Mouse (Mus musculus) hindbrain, embryonic 16.5 days (tissue): ENCODE results near the gene Prex1. TPM values are rescaled to one million over a fixed set of nuclear protein-coding genes. Genes with fewer than 3 reads are reported as not detected.

Experiments used
- ATAC-seq: fragments of 200-750 bp; cut with Nextera tagmentation; 2 replicates; pipeline ENCODE4 v1.8.0; 2017; ENCODE audit warnings: moderate TSS enrichment, moderate library complexity
- H3K27ac ChIP-seq: fragments of 300-500 bp; sonication (generic); 2 replicates; pipeline ENCODE4 v1.5.1; 2014; ENCODE audit warnings: low read depth, mild to moderate bottlenecking, control low read depth, low read length, moderate library complexity
- H3K27me3 ChIP-seq: fragments of 300-500 bp; sonication (generic); replicated peaks from 2 replicates; pipeline ENCODE4 v1.6.1; 2014; ENCODE audit warnings: low read length; ENCODE audit not compliant: control insufficient read depth, insufficient read depth
- H3K36me3 ChIP-seq: fragments of 300-500 bp; sonication (generic); 2 replicates; pipeline ENCODE4 v1.6.1; 2014; ENCODE audit warnings: mild to moderate bottlenecking, low read length, moderate library complexity, mixed read lengths; ENCODE audit not compliant: control insufficient read depth, insufficient read depth
- H3K4me1 ChIP-seq: fragments of 300-500 bp; sonication (generic); 2 replicates; pipeline ENCODE4 v1.6.1; 2014; ENCODE audit warnings: low read depth, low read length; ENCODE audit not compliant: control insufficient read depth, insufficient read depth
- H3K4me2 ChIP-seq: fragments of 300-500 bp; sonication (generic); 2 replicates; pipeline ENCODE4 v1.6.1; 2014; ENCODE audit warnings: mild to moderate bottlenecking, low read length, control low read depth, moderate library complexity
- H3K4me3 ChIP-seq: fragments of 300-500 bp; sonication (generic); 2 replicates; pipeline ENCODE4 v1.5.1; 2014; ENCODE audit warnings: mild to moderate bottlenecking, low read length, control low read depth, moderate library complexity
- H3K9ac ChIP-seq: fragments of 300-500 bp; sonication (generic); 2 replicates; pipeline ENCODE4 v1.6.1; 2014; ENCODE audit warnings: low read depth, mild to moderate bottlenecking, control low read depth, low read length, moderate library complexity
- H3K9me3 ChIP-seq: fragments of 300-500 bp; sonication (generic); 2 replicates; pipeline ENCODE4 v1.6.1; 2014; ENCODE audit warnings: mild to moderate bottlenecking, low read length, moderate library complexity; ENCODE audit not compliant: control insufficient read depth
- WGBS: fragments of 180-500 bp; shearing (Covaris S2); extraction: QIAGEN DNeasy Blood & Tissue Kit; methylation state at CpG from one replicate; pipeline ENCODE4 v1.1.7; 2014; 5-methylcytosine and 5-hydroxymethylcytosine counted together
- polyA plus RNA-seq: library from polyadenylated mRNA; unstranded; fragments of >200 nt; fragmentation: Nextera tagmentation; extraction: Ambion mirVana; gene quantifications from 2 replicates; pipeline ENCODE4 v1.2.1, GENCODE M21; 2015

Prex1 gene
- polyA plus RNA-seq, 1 experiment from 2014 or later = 27.3 TPM

DNA sequence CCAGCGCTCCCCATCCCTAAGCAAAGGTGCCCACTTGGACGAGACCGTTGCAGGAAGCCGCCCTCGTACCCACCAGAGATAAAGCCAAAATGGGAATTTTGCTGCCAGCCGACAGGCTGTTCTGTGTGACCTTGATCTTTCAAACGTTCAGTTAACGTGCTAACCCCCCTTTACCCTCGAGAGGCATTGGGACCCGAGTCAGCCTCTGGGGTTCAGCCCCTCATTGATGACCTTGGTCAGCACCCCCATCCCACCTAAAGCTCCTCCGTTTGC is 731 bp upstream of the Prex1 start:
- 9% methylated on average over 11 of the region's 11 CpGs for WGBS
- peak overlapping the region; percentile 74 for H3K4me3 ChIP-seq
- H3K9ac ChIP-seq = peak overlapping the region; percentile 67
- H3K27me3 ChIP-seq = no peaks in the 10 kb centered on the region
- H3K9me3 ChIP-seq = no peaks in the 10 kb centered on the region
- H3K27ac ChIP-seq = no peak overlapping the region
- no peak for ATAC-seq
- H3K4me2 ChIP-seq = peak overlapping the region; percentile 85
- peaks cover 20% of the 10 kb centered on the region for H3K4me1 ChIP-seq
- H3K36me3 ChIP-seq = no peaks in the 10 kb centered on the region

DNA sequence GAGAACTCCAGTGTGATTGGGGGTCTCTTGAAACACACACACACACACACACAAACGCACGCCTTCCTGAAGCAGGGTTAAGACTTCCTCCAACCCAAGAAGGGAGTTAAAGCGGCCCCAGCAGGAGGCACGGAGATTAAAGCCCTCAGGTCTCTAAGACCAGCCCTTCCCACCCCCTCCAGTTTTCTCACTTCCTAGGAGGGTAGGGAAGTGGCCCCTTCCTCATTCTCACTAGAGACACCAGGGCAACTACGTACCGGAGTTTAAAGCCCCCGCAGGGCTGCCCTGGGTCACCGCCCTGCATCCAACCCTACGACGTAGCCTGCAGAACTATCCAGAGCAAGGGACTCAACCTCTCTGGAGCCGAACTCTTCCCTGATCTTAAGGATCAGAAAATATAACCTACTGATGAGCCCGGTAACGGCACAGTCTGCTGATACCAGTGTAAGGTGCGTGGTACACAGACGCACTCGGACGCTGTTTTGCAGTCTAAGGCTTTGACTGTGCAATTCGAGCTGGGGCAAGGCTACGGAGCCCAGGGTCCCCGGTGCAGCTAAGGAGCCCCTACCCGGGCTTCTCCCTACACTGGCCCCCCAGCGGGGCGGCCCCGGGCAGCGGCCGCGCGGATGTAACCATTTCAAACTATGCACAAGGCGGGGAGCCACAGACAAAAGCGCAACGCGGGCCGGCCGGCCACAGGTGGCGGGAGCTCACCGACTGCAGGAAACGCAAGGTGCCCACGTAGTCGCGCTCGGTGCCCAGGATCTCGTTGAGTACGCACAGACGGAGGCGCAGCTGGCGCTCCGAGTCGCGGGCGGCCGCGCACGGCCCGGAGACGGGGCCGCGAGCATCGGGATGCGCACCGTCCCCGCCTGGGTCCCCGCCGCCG is 587 bp downstream of the Prex1 start:
- Histone ChIP-seq H3K27ac (peak overlapping the region; percentile 72), H3K4me3 (peak overlapping the region; percentile 74), H3K9ac (peak overlapping the region; percentile 81), H3K4me2 (peak overlapping the region; percentile 85), H3K36me3 (no peaks in the 10 kb centered on the region), H3K27me3 (no peaks in the 10 kb centered on the region), H3K9me3 (no peaks in the 10 kb centered on the region), H3K4me1 (peaks cover 20% of the 10 kb centered on the region)
- WGBS = under 1% methylated on average over 64 of the region's 64 CpGs
- peak; percentile 58 for ATAC-seq

DNA sequence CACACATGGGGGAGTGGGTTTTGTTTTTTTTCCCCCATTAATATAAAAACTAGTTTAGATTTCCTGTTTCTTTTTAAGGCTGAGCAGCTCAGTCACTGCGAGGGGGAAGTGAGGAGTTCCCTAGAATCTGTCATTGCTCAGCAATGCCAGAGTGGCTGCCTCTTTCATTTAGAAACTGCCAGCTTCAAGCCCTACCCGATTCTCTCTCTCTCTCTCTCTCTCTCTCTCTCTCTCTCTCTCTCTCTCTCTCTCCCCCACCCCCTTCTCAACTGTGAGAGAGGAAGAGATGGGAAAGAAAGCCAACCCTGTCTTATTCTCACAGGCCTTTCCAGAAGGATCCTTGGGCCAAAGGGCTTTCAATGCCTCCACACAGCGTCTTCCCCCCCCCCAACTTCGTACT is 1.3 kb downstream of the Prex1 start:
- no peaks in the 10 kb centered on the region for H3K27me3 ChIP-seq
- H3K4me1 ChIP-seq = peaks cover 20% of the 10 kb centered on the region
- whole genome bisulfite sequencing = 0% methylated on average over 4 of the region's 4 CpGs
- peak overlapping the region; percentile 81 for H3K9ac ChIP-seq
- no peak for ATAC-seq
- peak overlapping the region; percentile 74 for H3K4me3 ChIP-seq
- H3K36me3 ChIP-seq = no peaks in the 10 kb centered on the region
- no peaks in the 10 kb centered on the region for H3K9me3 ChIP-seq
- peak overlapping the region; percentile 72 for H3K27ac ChIP-seq
- H3K4me2 ChIP-seq = peak overlapping the region; percentile 85

DNA sequence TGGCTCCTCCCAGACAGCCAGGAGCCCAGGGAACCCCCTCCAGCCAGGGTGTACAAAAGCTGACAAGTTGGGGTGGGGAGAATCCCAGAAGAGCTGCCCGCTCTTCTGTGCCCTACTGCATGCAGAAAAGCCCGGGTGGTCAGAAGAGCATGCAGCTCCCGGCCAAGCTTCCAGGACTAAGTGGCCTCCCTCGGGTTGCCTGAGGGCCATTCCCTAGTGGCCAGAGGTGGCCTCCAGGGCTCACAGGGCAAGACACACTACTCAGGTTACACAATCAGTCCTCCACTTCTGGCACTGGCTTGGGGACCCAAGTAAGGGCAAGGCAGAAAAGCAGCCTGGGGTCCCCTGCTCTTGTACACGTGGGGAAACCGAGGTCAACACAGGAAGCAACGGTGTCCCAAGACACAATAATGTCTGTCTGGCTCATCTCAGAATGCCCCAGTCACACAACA is 1.9 kb downstream of the Prex1 start:
- no peak for ATAC-seq
- Histone ChIP-seq H3K4me3 (peak overlapping the region; percentile 74), H3K27me3 (no peaks in the 10 kb centered on the region), H3K9ac (no peak overlapping the region), H3K9me3 (no peaks in the 10 kb centered on the region), H3K27ac (peak overlapping the region; percentile 72), H3K36me3 (no peaks in the 10 kb centered on the region), H3K4me1 (peaks cover 20% of the 10 kb centered on the region), H3K4me2 (peak overlapping the region; percentile 85)
- 15% methylated on average over 7 of the region's 7 CpGs for WGBS

DNA sequence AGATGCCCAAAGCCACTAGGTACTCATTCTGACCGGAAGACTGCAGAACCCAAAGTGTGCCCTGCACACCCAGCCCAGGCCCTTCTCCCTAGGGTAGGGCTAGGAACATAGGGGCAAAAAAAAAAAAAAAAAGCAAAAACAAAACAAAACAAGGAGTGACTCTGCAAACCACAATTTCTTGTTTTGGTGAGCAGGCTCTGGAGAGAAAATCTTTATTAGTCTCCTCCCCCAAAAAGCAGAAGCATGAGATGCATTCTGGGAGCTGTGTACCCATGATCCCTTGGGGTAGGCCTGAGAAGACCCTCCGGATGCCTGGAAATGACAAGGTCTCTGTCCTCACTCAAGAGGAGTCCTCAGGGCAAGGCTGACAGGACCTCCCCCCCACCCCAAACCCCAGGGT is 3.7 kb downstream of the Prex1 start:
- no peak overlapping the region for H3K4me2 ChIP-seq
- no peak overlapping the region for H3K27ac ChIP-seq
- no peak overlapping the region for H3K9ac ChIP-seq
- peaks cover 20% of the 10 kb centered on the region for H3K4me1 ChIP-seq
- H3K9me3 ChIP-seq = no peaks in the 10 kb centered on the region
- 77% methylated on average over 2 of the region's 2 CpGs for WGBS
- no peaks in the 10 kb centered on the region; the same call in 1 of the 2 replicates for H3K36me3 ChIP-seq
- no peaks in the 10 kb centered on the region for H3K27me3 ChIP-seq
- ATAC-seq = no peak
- H3K4me3 ChIP-seq = no peak overlapping the region

DNA sequence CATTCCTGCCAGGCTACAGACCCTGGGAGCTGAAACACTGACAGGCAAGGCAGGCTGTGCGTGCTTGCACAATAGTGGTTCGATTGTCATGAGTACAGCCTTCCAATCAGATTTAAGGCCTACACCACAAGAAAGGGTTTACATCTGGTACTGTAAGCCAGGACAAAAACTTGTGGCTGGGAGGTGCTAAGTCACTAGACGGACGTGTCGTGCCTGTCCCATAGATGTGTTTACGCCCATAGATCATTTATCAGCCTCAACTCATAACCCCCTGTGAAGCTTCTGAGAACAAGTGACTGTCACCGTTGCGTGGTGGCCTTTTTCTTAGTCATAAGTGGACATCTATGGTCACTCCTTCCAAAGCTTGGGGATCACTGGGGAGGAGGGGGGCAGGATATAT is 5.3 kb downstream of the Prex1 start:
- Histone ChIP-seq H3K9ac (no peak overlapping the region), H3K4me1 (peaks cover 13% of the 10 kb centered on the region), H3K36me3 (peaks cover 2% of the 10 kb centered on the region; the same call in 1 of the 2 replicates), H3K27me3 (no peaks in the 10 kb centered on the region), H3K9me3 (no peaks in the 10 kb centered on the region), H3K4me3 (no peak overlapping the region), H3K27ac (no peak overlapping the region), H3K4me2 (no peak overlapping the region)
- WGBS = 77% methylated on average over 8 of the region's 8 CpGs
- ATAC-seq = no peak

DNA sequence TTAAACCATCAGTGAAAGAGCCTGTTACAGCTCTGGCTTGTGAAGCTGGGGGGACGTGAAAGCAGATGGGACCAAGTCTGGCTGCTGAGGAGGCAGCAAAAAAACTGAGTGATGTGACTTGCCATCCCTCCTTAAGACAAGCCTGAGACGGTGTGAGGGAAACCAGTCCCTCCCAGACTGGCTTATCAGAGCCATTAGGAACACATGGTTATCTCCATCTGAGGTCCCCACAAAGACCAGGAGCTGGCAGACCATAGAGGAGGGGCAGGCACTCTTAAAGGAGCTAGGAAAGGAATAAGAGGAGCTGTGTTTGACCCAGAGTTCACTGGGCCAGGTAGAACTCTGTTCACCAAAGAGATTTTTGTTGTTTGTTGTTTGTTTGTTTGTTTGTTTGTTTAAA is 7.1 kb downstream of the Prex1 start:
- H3K4me1 ChIP-seq = no peaks in the 10 kb centered on the region; the same call in 1 of the 2 replicates
- H3K4me2 ChIP-seq = no peak overlapping the region
- H3K9ac ChIP-seq = no peak overlapping the region
- H3K27ac ChIP-seq = no peak overlapping the region
- H3K4me3 ChIP-seq = no peak overlapping the region
- 64% methylated on average over 2 of the region's 2 CpGs for WGBS
- H3K27me3 ChIP-seq = no peaks in the 10 kb centered on the region
- H3K9me3 ChIP-seq = no peaks in the 10 kb centered on the region
- H3K36me3 ChIP-seq = peaks cover 2% of the 10 kb centered on the region; the same call in 1 of the 2 replicates
- ATAC-seq = no peak

DNA sequence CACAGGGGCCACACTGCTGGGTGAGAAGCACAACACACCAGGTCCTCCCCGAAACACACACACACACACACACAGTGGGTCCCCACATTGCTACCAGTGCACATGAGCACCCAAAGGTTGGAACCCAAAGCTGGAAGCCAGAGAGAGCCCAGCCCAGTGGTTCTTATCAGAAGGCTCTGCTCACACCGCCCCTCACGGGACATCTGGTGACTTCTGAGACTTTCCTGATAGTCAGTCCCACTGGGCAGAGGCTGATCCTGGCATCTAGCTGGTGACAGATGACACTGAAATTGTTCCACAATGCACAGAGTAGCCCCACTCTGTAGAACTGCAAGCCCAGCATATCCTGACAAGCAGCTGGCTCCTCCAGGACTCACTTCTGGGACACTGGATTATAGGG is 10.1 kb downstream of the Prex1 start:
- no peaks in the 10 kb centered on the region for H3K9me3 ChIP-seq
- H3K27ac ChIP-seq = no peak overlapping the region
- ATAC-seq = 0 out of 2 replicates have a peak, but pooled peaks have one; percentile 9
- H3K36me3 ChIP-seq = peaks cover 2% of the 10 kb centered on the region; the same call in 1 of the 2 replicates
- no peaks in the 10 kb centered on the region; the same call in 1 of the 2 replicates for H3K4me1 ChIP-seq
- no peaks in the 10 kb centered on the region for H3K27me3 ChIP-seq
- WGBS = 86% methylated on average over 3 of the region's 3 CpGs
- no peak overlapping the region for H3K4me3 ChIP-seq
- no peak overlapping the region for H3K4me2 ChIP-seq
- no peak overlapping the region for H3K9ac ChIP-seq

DNA sequence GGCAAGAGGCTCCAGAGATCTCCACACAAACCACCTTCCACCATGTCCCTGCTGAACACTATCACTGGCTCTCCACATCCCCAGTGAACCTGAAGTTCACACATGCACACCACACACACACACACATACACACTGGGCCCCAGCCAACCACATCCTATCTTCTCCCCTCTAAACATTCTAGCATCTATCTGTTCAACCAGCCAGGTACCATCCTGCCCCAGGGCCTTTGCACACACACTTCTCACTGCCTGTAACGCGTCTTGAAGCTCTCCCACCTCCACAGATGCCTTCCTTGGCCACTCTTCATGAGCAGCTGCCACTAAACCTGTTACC is 11.6 kb downstream of the Prex1 start:
- Histone ChIP-seq H3K9me3 (no peaks in the 10 kb centered on the region), H3K9ac (no peak overlapping the region), H3K4me3 (no peak overlapping the region), H3K4me1 (no peaks in the 10 kb centered on the region; the same call in 1 of the 2 replicates), H3K27me3 (no peaks in the 10 kb centered on the region), H3K4me2 (no peak overlapping the region), H3K36me3 (peaks cover 2% of the 10 kb centered on the region; the same call in 1 of the 2 replicates), H3K27ac (no peak overlapping the region)
- no peak for ATAC-seq
- 94% methylated on average over 2 of the region's 2 CpGs for WGBS
